Mouse (Mus musculus) heart, adult 2 months (tissue): Measurements from ENCODE around the gene Dsn1.

ENCODE experiments used
- CTCF ChIP-seq: fragments of 200-600 bp; IDR thresholded peaks from 2 replicates; pipeline ENCODE4 v1.8.1; 2022; ENCODE audit warnings: antibody characterized with exemption, mild to moderate bottlenecking, moderate library complexity
- POLR2A ChIP-seq: fragments of 200-500 bp; IDR thresholded peaks from 2 replicates; pipeline ENCODE4 v1.6.1; 2011; ENCODE audit warnings: mild to moderate bottlenecking, low read depth, low read length, control low read depth; ENCODE audit not compliant: insufficient read depth

- TF ChIP-seq POLR2A (no peak), CTCF (no peak)
Observed at GRCm38 (mm10) chr2:156980059-156980458, 26.9 kb downstream of the Dsn1 start.
